Mouse (Mus musculus): Measurements from ENCODE around the gene Snx12.
A peak's percentile ranks its signal among the peaks of the same experiment; 100 is the strongest.
"Not testable (repeated sequence)": the region's sequence is repeated elsewhere in the genome, so short reads cannot be mapped to it uniquely, and the experiment has no call there.

Snx12 gene

DNA sequence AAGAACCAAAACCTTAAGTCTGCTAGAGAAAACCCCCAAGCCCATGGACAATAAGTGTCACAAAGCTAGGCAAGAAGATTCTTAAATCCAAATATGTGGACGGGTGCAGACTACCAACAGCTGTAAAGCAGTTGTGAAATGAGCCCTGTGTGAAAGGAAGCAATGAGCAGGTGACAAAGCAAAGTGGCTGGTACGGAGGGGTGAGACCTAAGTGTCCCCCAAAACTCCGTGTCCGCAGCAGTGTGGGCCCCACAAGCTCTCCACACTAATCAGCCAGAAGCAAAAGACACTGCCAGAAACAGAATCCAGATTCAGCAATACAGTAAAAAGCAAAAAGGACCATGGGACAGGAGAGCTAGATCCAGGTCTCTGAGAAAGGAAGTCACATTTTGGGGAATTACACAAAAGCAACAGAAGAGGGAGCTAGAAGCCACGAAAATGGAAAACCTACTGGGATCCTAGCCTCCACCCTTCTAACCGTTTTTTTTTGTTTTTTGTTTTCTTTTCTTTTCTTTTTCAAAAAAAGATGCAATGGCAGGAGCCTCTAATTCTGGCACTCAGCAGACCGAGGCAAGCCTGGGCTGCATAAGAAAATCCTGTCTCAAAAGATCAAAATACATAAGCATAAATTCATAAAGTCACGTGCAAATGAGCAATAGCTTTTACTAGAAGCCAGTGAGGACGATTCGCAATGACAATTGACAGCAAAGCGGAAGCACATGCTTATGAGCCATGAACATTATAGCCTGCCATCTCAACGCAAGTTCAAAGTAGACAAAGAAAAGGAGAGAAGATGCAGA, 90.2 kb downstream of the Snx12 start:
- peak; percentile 27 for DNase-seq (ENCODE audit: low spot score)

DNA sequence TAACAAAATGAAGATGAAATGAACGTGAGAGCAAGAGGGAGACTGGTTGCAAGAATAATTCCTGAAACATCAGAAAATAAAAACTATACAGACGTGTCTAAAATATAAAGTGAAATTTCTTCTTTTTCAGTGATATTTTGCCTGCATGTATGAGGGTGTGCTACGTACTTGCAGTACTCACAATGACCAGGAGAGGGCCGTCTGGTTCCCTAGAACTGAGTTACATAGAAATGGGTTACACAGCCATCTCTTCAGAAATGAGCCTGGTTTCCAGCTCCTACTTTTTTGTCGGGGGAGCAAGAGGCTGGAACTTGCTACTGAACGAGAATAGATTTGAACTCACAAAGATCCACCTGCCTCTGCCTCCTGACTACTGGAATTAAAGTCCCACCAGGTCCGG, 91.4 kb downstream of the Snx12 start:
- peak; percentile 79 for DNase-seq (ENCODE audit: low spot score)

DNA sequence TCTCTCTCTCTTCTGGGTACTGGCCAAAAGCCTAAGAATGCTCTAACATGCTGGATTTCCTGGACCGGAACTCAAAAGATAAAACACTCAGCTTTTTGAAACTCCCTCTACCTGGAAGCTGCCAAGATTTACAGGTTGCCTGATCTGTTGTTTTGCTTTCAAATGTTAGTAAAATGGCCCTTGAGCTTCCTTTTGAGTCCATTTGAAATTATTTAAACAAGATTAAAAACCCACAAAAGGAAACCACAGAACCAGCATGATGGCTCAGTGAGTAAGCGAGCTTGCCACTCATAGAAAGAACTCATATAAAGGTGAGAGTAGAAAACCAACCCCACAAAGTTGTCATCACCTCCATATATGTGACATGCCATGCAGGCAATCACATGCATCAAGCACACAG, 93.8 kb downstream of the Snx12 start:
- no peak for DNase-seq (ENCODE audit: low spot score)

DNA sequence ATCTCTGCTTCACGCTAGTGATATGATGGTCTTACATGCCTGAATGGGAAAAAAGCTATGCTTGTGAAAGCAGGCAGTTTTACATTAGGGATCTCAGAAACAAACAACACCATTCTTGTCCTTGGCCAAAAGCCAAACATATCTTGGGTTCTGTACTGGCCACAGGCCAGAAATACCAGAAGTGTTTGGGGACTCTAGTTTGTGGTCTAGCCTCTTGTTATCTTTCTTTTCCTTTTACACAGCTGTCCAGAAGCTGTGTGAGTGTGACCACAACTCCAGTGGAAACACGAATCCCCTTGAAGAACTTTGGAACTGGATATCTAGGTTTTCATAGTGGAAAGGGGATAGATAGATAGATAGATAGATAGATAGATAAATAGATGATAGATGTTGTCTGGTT, 95.4 kb downstream of the Snx12 start:
- no peak for DNase-seq (ENCODE audit: low spot score)

DNA sequence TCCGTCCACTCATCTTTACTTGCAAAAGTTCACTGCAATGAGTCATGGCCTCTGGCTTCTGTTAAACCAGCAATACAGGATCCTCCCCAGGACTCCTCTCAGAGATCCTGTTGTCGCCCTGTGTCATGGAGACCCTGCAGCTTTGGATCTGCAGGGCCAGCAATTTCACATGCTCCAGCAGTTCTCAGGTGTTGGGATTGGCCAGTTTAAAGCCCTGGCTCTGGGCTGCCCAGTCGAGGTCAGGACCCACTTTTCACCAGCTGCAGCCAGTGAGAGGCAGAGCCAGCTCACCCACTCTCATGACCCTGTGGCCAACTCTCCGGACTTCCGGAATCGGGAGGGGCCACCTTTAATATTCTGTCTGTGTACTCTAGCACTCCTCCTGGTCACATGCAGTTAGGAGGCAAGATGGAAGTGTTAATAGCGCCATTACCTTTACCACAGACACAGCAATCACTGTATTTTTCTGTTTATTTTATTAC, 95.8 kb downstream of the Snx12 start:
- DNase-seq (ENCODE audit: low spot score): no peak

DNA sequence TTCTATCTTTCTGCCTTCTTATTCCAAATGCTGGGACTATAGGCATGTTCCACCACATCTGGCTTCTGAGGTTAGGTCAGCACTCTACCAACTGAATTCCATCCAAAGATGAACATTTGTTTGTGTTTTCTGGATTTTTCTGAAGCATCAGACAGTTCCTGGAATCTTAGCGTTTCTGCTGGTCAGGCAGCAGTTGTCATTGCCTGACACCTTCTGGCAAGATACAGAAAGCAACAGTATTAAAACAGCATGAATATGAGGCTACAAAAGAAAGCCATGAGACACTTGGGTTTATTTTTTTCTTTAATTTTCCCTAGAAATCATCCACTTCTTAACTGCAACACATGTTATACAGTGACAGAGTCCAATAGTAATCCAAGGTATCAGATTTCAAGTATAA, 101.8 kb downstream of the Snx12 start:
- DNase-seq (ENCODE audit: low spot score): no peak

DNA sequence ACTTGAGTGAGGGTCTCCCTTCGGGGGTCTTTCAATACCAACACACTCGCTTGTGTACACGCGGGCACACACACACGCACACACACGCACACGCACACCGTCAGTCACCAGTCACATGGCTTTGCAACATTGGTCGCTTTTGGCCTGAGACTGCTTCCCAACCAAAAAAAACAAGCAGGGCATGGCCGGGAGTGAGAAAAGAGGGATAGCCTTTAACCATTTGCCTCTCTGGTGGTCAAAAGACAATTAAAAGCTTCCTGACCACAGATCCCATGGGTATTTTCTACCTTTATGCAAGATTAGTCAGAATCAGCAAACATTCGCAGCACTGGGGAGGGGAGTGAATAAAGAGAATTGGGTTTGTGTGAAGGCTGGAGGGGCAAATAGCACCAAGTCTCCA, 136.4 kb downstream of the Snx12 start, which contains the start of gene Slc7a3:
Slc7a3 (minus strand) TSS at position 101 of the 400 bp plus-strand sequence.
- no peak for DNase-seq (ENCODE audit: low spot score)

DNA sequence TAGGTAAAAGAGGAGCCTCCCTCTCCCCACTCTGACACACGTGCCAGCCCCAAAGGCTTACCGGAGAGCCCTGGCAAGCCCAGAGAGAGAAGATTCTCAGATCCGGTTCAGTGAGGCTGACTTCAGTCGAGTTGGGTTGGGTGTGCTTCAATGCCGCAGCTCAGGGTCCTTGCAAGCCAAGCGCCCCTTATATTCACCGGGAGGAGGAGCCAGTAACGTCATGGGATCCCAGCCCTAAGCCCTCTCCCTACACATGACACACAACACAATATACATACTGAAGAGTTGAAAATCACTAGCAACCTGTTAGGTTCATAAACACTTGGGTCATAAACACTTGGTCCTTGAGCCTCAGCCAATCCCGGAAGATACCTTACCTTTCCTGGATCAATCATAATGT, 137.2 kb downstream of the Snx12 start:
- not testable (repeated sequence) for DNase-seq (ENCODE audit: low spot score)

DNA sequence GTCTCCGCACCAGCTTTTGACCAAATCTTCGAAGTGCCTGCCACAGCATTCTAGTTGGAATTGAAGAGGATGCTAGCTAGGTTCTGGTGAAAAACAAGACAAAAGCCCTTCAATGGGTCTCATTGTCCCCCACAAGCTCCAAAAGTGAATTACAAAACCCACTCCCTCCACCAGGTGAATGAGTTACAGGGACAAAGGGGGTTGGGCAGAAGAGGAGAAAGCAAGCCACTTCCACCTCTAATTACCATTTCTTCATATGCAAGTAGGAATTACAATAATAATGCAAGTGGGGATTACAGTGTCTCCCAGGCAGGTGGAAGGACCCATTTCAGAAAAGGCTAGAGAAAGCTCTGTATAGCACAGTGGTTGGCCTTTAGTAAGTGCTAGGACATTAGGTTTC, 138.2 kb downstream of the Snx12 start:
- no peak for DNase-seq (ENCODE audit: low spot score)

DNA sequence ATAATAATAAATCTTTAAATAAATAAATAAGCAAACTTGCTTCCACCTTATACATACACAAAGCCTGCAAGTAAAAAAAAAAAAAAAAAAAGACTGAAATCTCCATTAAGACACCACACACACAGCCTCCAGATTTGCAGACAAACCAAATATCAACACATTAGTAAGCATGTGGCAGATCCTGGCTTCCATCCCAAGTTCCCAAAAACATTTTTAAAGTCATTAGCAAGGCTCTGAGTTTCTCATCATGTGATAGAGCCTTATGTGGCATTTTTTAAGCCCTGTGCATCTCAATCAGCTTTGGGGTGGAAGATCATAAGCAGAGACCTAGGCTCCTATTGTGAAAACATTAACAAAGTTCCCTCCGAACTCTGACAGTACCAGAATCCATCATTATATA, 157.1 kb downstream of the Snx12 start:
- no peak for DNase-seq (ENCODE audit: low spot score)

DNA sequence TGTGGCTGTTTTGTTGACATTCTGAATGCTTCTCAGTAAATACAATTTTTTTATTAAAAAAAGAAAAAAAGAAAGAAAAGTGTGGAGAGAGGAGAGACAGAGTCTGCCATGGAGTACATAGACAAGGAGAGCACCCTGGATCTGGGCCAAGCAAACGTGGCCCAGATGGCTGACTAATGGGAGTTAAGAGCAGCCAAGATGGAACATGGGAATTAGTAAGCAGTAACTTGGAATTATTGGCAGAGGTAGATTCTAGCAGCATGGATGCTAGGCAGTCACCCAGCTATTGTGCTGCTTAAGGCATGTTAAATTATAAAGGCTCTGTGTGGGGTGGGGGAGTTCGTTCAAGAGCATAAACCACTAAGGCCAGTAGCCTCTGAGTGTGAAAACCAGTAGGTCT, 158.9 kb downstream of the Snx12 start:
- DNase-seq (ENCODE audit: low spot score): no peak

DNA sequence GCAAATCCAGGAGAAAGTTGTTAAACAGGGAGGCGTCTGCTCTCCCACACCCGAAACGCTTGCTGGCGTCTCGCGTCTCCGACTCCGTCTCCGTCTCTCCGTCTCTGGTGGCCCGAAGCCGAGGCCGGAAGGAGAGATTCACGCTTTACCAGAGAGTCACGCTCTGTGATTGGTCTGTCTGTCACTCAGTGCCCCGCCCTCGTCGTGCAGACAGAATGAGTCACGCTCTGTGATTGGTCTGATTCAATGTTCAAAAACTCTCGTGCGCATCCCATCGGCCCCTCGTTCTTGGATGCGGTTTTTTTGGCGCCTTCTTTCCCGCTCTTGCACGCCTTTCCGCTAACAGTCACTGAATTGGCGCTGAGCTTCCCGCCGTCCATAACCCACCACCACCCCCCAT, 162.8 kb downstream of the Snx12 start, which contains the start of gene Tex11:
Tex11 (minus strand) TSS at position 127 of the 400 bp plus-strand sequence.
- DNase-seq (ENCODE audit: low spot score): no peak
